Mouse (Mus musculus): ENCODE results near the gene Gm20388. TPM values are rescaled to one million over a fixed set of nuclear protein-coding genes. Genes with fewer than 3 reads are reported as not detected.

The Gm20388 gene
- polyA plus RNA-seq, 1 experiment from 2014 or later, result 5.5 TPM

- Histone ChIP-seq H3K4me3 (no peak overlapping the region), H3K36me3 (replicated peaks) (no peaks in the 10 kb centered on the region), H3K27ac (no peak overlapping the region), H3K4me1 (peaks cover 8% of the 10 kb centered on the region), H3K27me3 (ENCODE audit: poor library complexity, severe bottlenecking) (peaks cover 36% of the 10 kb centered on the region), H3K9me3 (no peaks in the 10 kb centered on the region)
- DNase-seq (ENCODE audit: extremely low spot score, low spot score), result no peak
- 90% methylated on average over 4 of the region's 4 CpGs for WGBS
Measured at GRCm38 (mm10) chr8:120863683-120864082, 953.0 kb downstream of the Gm20388 start.

GRCm38 (mm10) chr8:120867386-120867785, 956.7 kb downstream of the Gm20388 start:
- WGBS, result 78% methylated on average over 6 of the region's 6 CpGs
- Histone ChIP-seq H3K27me3 (ENCODE audit: poor library complexity, severe bottlenecking) (peaks cover 11% of the 10 kb centered on the region), H3K27ac (no peak overlapping the region), H3K4me1 (no peaks in the 10 kb centered on the region), H3K36me3 (replicated peaks) (no peaks in the 10 kb centered on the region), H3K4me3 (no peak overlapping the region), H3K9me3 (no peaks in the 10 kb centered on the region)
- DNase-seq (ENCODE audit: extremely low spot score, low spot score), result no peak

- Histone ChIP-seq H3K27me3 (ENCODE audit: poor library complexity, severe bottlenecking) (peaks cover 23% of the 10 kb centered on the region; the same call in 1 of the 2 replicates), H3K36me3 (replicated peaks) (no peaks in the 10 kb centered on the region), H3K4me3 (no peak overlapping the region), H3K27ac (no peak overlapping the region), H3K4me1 (no peaks in the 10 kb centered on the region), H3K9me3 (no peaks in the 10 kb centered on the region)
- 88% methylated on average over 6 of the region's 6 CpGs for WGBS
- DNase-seq (ENCODE audit: extremely low spot score, low spot score), result no peak
Measured at GRCm38 (mm10) chr8:120872661-120873060, 962.0 kb downstream of the Gm20388 start.

GRCm38 (mm10) chr8:120876010-120876918, 965.6 kb downstream of the Gm20388 start:
- Histone ChIP-seq H3K4me3 (no peak overlapping the region), H3K27ac (no peak overlapping the region), H3K4me1 (no peaks in the 10 kb centered on the region), H3K27me3 (ENCODE audit: poor library complexity, severe bottlenecking) (peaks cover 59% of the 10 kb centered on the region), H3K36me3 (replicated peaks) (no peaks in the 10 kb centered on the region), H3K9me3 (no peaks in the 10 kb centered on the region)
- 90% methylated on average over 24 of the region's 24 CpGs for WGBS
- no peak for DNase-seq (ENCODE audit: extremely low spot score, low spot score)

- Histone ChIP-seq H3K4me3 (no peak overlapping the region), H3K27me3 (ENCODE audit: poor library complexity, severe bottlenecking) (peaks cover 66% of the 10 kb centered on the region), H3K4me1 (no peaks in the 10 kb centered on the region), H3K27ac (no peak overlapping the region), H3K9me3 (no peaks in the 10 kb centered on the region), H3K36me3 (replicated peaks) (no peaks in the 10 kb centered on the region)
- DNase-seq (ENCODE audit: extremely low spot score, low spot score), result no peak
- WGBS, result 86% methylated on average over 7 of the region's 7 CpGs
Measured at GRCm38 (mm10) chr8:120877005-120877404, 966.4 kb downstream of the Gm20388 start.

- no peak overlapping the region for H3K4me3 ChIP-seq
- DNase-seq (ENCODE audit: extremely low spot score, low spot score), result no peak
- H3K27ac ChIP-seq, result no peak overlapping the region
- H3K27me3 ChIP-seq (ENCODE audit: poor library complexity, severe bottlenecking), result peaks cover 87% of the 10 kb centered on the region
- no peaks in the 10 kb centered on the region for H3K9me3 ChIP-seq
- no peaks in the 10 kb centered on the region for H3K36me3 ChIP-seq (replicated peaks)
- H3K4me1 ChIP-seq, result peaks cover 12% of the 10 kb centered on the region
- WGBS, result 68% methylated on average over 6 of the region's 6 CpGs
Measured at GRCm38 (mm10) chr8:120879928-120880327, 969.3 kb downstream of the Gm20388 start.

- Histone ChIP-seq H3K27me3 (ENCODE audit: poor library complexity, severe bottlenecking) (peaks cover 96% of the 10 kb centered on the region), H3K36me3 (replicated peaks) (no peaks in the 10 kb centered on the region), H3K9me3 (no peaks in the 10 kb centered on the region), H3K4me3 (no peak overlapping the region), H3K27ac (no peak overlapping the region), H3K4me1 (peaks cover 12% of the 10 kb centered on the region)
- DNase-seq (ENCODE audit: extremely low spot score, low spot score), result no peak
- 82% methylated on average over 10 of the region's 10 CpGs for WGBS
Measured at GRCm38 (mm10) chr8:120881634-120882033, 971.0 kb downstream of the Gm20388 start.

- WGBS, result 26% methylated on average over 13 of the region's 13 CpGs
- DNase-seq (ENCODE audit: extremely low spot score, low spot score), result no peak
Measured at GRCm38 (mm10) chr8:120882657-120883056, 972.0 kb downstream of the Gm20388 start.

GRCm38 (mm10) chr8:120883369-120883768, 972.7 kb downstream of the Gm20388 start:
- H3K27ac ChIP-seq, result no peak overlapping the region
- H3K4me1 ChIP-seq, result peaks cover 16% of the 10 kb centered on the region
- peak overlapping the region; percentile 26 for H3K4me3 ChIP-seq
- no peaks in the 10 kb centered on the region for H3K9me3 ChIP-seq
- DNase-seq (ENCODE audit: extremely low spot score, low spot score), result peak; percentile 37
- WGBS, result 2% methylated on average over 25 of the region's 25 CpGs
- no peaks in the 10 kb centered on the region for H3K36me3 ChIP-seq (replicated peaks)
- H3K27me3 ChIP-seq (ENCODE audit: poor library complexity, severe bottlenecking), result peaks cover 100% of the 10 kb centered on the region

More at GRCm38 (mm10) chr8:120882657-120883056, 972.0 kb downstream of the Gm20388 start:
- Histone ChIP-seq H3K4me3 (no peak overlapping the region), H3K27ac (no peak overlapping the region), H3K36me3 (replicated peaks) (no peaks in the 10 kb centered on the region), H3K9me3 (no peaks in the 10 kb centered on the region), H3K27me3 (ENCODE audit: poor library complexity, severe bottlenecking) (peaks cover 100% of the 10 kb centered on the region), H3K4me1 (peaks cover 16% of the 10 kb centered on the region)

GRCm38 (mm10) chr8:120883853-120884252, 973.2 kb downstream of the Gm20388 start:
- Histone ChIP-seq H3K4me3 (no peak overlapping the region), H3K9me3 (no peaks in the 10 kb centered on the region), H3K4me1 (peaks cover 16% of the 10 kb centered on the region), H3K27ac (no peak overlapping the region), H3K27me3 (ENCODE audit: poor library complexity, severe bottlenecking) (peaks cover 100% of the 10 kb centered on the region), H3K36me3 (replicated peaks) (no peaks in the 10 kb centered on the region)
- 7% methylated on average over 15 of the region's 15 CpGs for WGBS
- no peak for DNase-seq (ENCODE audit: extremely low spot score, low spot score)

GRCm38 (mm10) chr8:120884881-120885280, 974.2 kb downstream of the Gm20388 start:
- no peak overlapping the region for H3K27ac ChIP-seq
- H3K4me1 ChIP-seq, result peaks cover 19% of the 10 kb centered on the region
- no peaks in the 10 kb centered on the region for H3K36me3 ChIP-seq (replicated peaks)
- H3K9me3 ChIP-seq, result no peaks in the 10 kb centered on the region
- peaks cover 100% of the 10 kb centered on the region for H3K27me3 ChIP-seq (ENCODE audit: poor library complexity, severe bottlenecking)
- H3K4me3 ChIP-seq, result no peak overlapping the region
- no peak for DNase-seq (ENCODE audit: extremely low spot score, low spot score)
- WGBS, result 65% methylated on average over 13 of the region's 13 CpGs

- DNase-seq (ENCODE audit: extremely low spot score, low spot score), result no peak
- Histone ChIP-seq H3K27ac (no peak overlapping the region), H3K36me3 (replicated peaks) (no peaks in the 10 kb centered on the region), H3K27me3 (ENCODE audit: poor library complexity, severe bottlenecking) (peaks cover 99% of the 10 kb centered on the region), H3K4me1 (peaks cover 25% of the 10 kb centered on the region), H3K4me3 (no peak overlapping the region), H3K9me3 (no peaks in the 10 kb centered on the region)
- WGBS, result 16% methylated on average over 10 of the region's 10 CpGs
Measured at GRCm38 (mm10) chr8:120887254-120887653, 976.6 kb downstream of the Gm20388 start.

GRCm38 (mm10) chr8:120888005-120888404, 977.4 kb downstream of the Gm20388 start:
- H3K9me3 ChIP-seq, result no peaks in the 10 kb centered on the region
- no peaks in the 10 kb centered on the region for H3K36me3 ChIP-seq (replicated peaks)
- peaks cover 21% of the 10 kb centered on the region for H3K4me1 ChIP-seq
- peaks cover 99% of the 10 kb centered on the region for H3K27me3 ChIP-seq (ENCODE audit: poor library complexity, severe bottlenecking)
- no peak for DNase-seq (ENCODE audit: extremely low spot score, low spot score)
- 65% methylated on average over 5 of the region's 5 CpGs for WGBS
- H3K4me3 ChIP-seq, result no peak overlapping the region
- no peak overlapping the region for H3K27ac ChIP-seq
